Mouse (Mus musculus): ENCODE measurements around the gene Gm16485.

GRCm38 (mm10) chr9:8937753-8938152 is 33.8 kb upstream of the Gm16485 start:
- no peak for TF ChIP-seq POLR2A (IDR thresholded peaks at IDR 0.05; ENCODE audit: low read depth, low read length)
- TF ChIP-seq CTCF (conservative IDR thresholded peaks at IDR 0.05 in 1 of 2, IDR thresholded peaks at IDR 0.05 in 1 of 2; ENCODE audit: low read depth in 2 of 2, low read length in 2 of 2) = no peak
- no peak for TF ChIP-seq HCFC1 (IDR thresholded peaks at IDR 0.05; ENCODE audit: low read depth, low read length)
- no peak for TF ChIP-seq TCF12 (IDR thresholded peaks at IDR 0.05; ENCODE audit: low read depth, low read length)
- no peak for TF ChIP-seq USF2 (conservative IDR thresholded peaks at IDR 0.05; ENCODE audit: low read depth, low read length)
- no peak for TF ChIP-seq ZKSCAN1 (IDR thresholded peaks at IDR 0.05; ENCODE audit: borderline replicate concordance, low read depth, low read length)
- TF ChIP-seq MYC (IDR thresholded peaks at IDR 0.05; ENCODE audit: low read depth, low read length) = no peak
- no peak for TF ChIP-seq MAFK (IDR thresholded peaks at IDR 0.05; ENCODE audit: insufficient replicate concordance, low read length)
- TF ChIP-seq JUND (conservative IDR thresholded peaks at IDR 0.05; ENCODE audit: low read depth, low read length) = no peak
- TF ChIP-seq E2F4 (IDR thresholded peaks at IDR 0.05; ENCODE audit: insufficient replicate concordance, low read depth, low read length) = no peak

All from CH12.LX (cell line).